In genomic region chr19:8967893-8968292, GRCm38 (mm10) we compare ENCODE assay signal across 7 mouse cellular contexts. TPM values are rescaled to one million over a fixed set of nuclear protein-coding genes. Genes with fewer than 3 reads are reported as not detected.
A peak's percentile ranks its signal among the peaks of the same experiment; 100 is the strongest.
DNase-seq lines count a peak whose midpoint lies in the region; ATAC-seq and TF ChIP-seq lines count a peak whose summit lies in the region.

No protein-coding gene starts in this region.

- peak overlapping the region; percentile 72; the same call in 1 of the 2 replicates for H3K27ac ChIP-seq in lung, postnatal 0 days (ENCODE audit: low read length)
- H3K27ac ChIP-seq in forebrain, embryonic 11.5 days (ENCODE audit: low read depth, low read length), result peak overlapping the region; percentile 60; the same call in 1 of the 2 replicates
- peak overlapping the region; percentile 86 for H3K27ac ChIP-seq in limb, embryonic 14.5 days (replicated peaks; ENCODE audit: low read depth, low read length)
- no peak overlapping the region; the same call in 1 of the 2 replicates for H3K27ac ChIP-seq in stomach, embryonic 14.5 days (ENCODE audit: low read length)

- H3K27me3 ChIP-seq in lung, postnatal 0 days (replicated peaks; ENCODE audit: insufficient read depth, low read length), result no peaks in the 10 kb centered on the region
- no peaks in the 10 kb centered on the region for H3K27me3 ChIP-seq in forebrain, embryonic 11.5 days (ENCODE audit: control insufficient read depth, insufficient read depth, low read length)
- H3K27me3 ChIP-seq in limb, embryonic 14.5 days (ENCODE audit: control insufficient read depth, insufficient read depth, low read length), result no peaks in the 10 kb centered on the region
- H3K27me3 ChIP-seq in stomach, embryonic 14.5 days (ENCODE audit: control insufficient read depth, insufficient read depth, low read length), result no peaks in the 10 kb centered on the region

- WGBS in lung, postnatal 0 days, result 1% methylated on average over 9 of the region's 9 CpGs
- WGBS in forebrain, embryonic 11.5 days, result 9% methylated on average over 9 of the region's 9 CpGs
- 5% methylated on average over 9 of the region's 9 CpGs for WGBS in limb, embryonic 14.5 days
- WGBS in stomach, embryonic 14.5 days, result 11% methylated on average over 9 of the region's 9 CpGs

- 0 out of 2 replicates have a peak, but pooled peaks cover 4% of the 10 kb centered on the region for H3K4me1 ChIP-seq in lung, postnatal 0 days (ENCODE audit: insufficient read depth, low read depth, low read length)
- H3K4me1 ChIP-seq in forebrain, embryonic 11.5 days (replicated peaks; ENCODE audit: control insufficient read depth, insufficient read depth, low read length), result peaks cover 2% of the 10 kb centered on the region; the same call in 1 of the 2 replicates
- H3K4me1 ChIP-seq in limb, embryonic 14.5 days (ENCODE audit: control insufficient read depth, insufficient read depth, low read length), result peaks cover 19% of the 10 kb centered on the region; the same call in 1 of the 2 replicates
- H3K4me1 ChIP-seq in stomach, embryonic 14.5 days (ENCODE audit: control insufficient read depth, insufficient read depth, low read length), result peaks cover 10% of the 10 kb centered on the region; the same call in 1 of the 2 replicates

- ATAC-seq in lung, postnatal 0 days, result no peak
- no peak for ATAC-seq in forebrain, embryonic 11.5 days (replicated peaks; ENCODE audit: low FRiP score)
- no peak for ATAC-seq in limb, embryonic 14.5 days (ENCODE audit: low FRiP score, low read depth)
- ATAC-seq in stomach, embryonic 14.5 days (ENCODE audit: insufficient number of reproducible peaks, insufficient read depth, low FRiP score, low read depth), result no peak

- no peak for TF ChIP-seq POLR2A in limb, embryonic 14.5 days (IDR thresholded peaks at IDR 0.05; ENCODE audit: borderline replicate concordance, extremely low read depth, insufficient read depth, insufficient read length)

- peaks cover 40% of the 10 kb centered on the region for H3K36me3 ChIP-seq in lung, postnatal 0 days (ENCODE audit: insufficient read depth, low read length)
- peaks cover 30% of the 10 kb centered on the region; the same call in 1 of the 2 replicates for H3K36me3 ChIP-seq in forebrain, embryonic 11.5 days (ENCODE audit: control insufficient read depth, insufficient read depth, low read length)
- H3K36me3 ChIP-seq in limb, embryonic 14.5 days (ENCODE audit: control insufficient read depth, insufficient read depth, low read length), result peaks cover 78% of the 10 kb centered on the region
- peaks cover 63% of the 10 kb centered on the region for H3K36me3 ChIP-seq in stomach, embryonic 14.5 days (ENCODE audit: control insufficient read depth, insufficient read depth, low read length)

- H3K4me2 ChIP-seq in lung, postnatal 0 days (replicated peaks; ENCODE audit: low read depth, low read length), result peak overlapping the region; percentile 82
- peak overlapping the region; percentile 64 for H3K4me2 ChIP-seq in forebrain, embryonic 11.5 days (ENCODE audit: low read depth, low read length, severe bottlenecking)
- peak overlapping the region; percentile 90 for H3K4me2 ChIP-seq in limb, embryonic 14.5 days (replicated peaks; ENCODE audit: low read depth, low read length, severe bottlenecking)
- H3K4me2 ChIP-seq in stomach, embryonic 14.5 days (replicated peaks; ENCODE audit: low read depth, low read length), result peak overlapping the region; percentile 61

- no peak for TF ChIP-seq EP300 in lung, postnatal 0 days (IDR thresholded peaks at IDR 0.05)

- H3K9me3 ChIP-seq in lung, postnatal 0 days (ENCODE audit: low read length), result no peaks in the 10 kb centered on the region
- H3K9me3 ChIP-seq in forebrain, embryonic 11.5 days (ENCODE audit: control insufficient read depth, low read length), result no peaks in the 10 kb centered on the region
- no peaks in the 10 kb centered on the region for H3K9me3 ChIP-seq in limb, embryonic 14.5 days (ENCODE audit: control insufficient read depth, low read length)
- H3K9me3 ChIP-seq in stomach, embryonic 14.5 days (ENCODE audit: control insufficient read depth, low read depth, low read length), result no peaks in the 10 kb centered on the region

- H3K9ac ChIP-seq in lung, postnatal 0 days (replicated peaks; ENCODE audit: low read depth), result peak overlapping the region; percentile 83
- H3K9ac ChIP-seq in forebrain, embryonic 11.5 days (ENCODE audit: low read length), result peak overlapping the region; percentile 96
- H3K9ac ChIP-seq in limb, embryonic 14.5 days (ENCODE audit: low read depth, low read length, severe bottlenecking), result peak overlapping the region; percentile 97
- H3K9ac ChIP-seq in stomach, embryonic 14.5 days (replicated peaks; ENCODE audit: low read depth, low read length), result peak overlapping the region; percentile 93

- no peak for TF ChIP-seq CTCF in lung, postnatal 0 days (IDR thresholded peaks at IDR 0.05)

- H3K4me3 ChIP-seq in lung, postnatal 0 days (ENCODE audit: low read depth, low read length), result peak overlapping the region; percentile 64
- H3K4me3 ChIP-seq in forebrain, embryonic 11.5 days (ENCODE audit: low read depth, low read length), result peak overlapping the region; percentile 84
- peak overlapping the region; percentile 92 for H3K4me3 ChIP-seq in limb, embryonic 14.5 days (replicated peaks; ENCODE audit: low read length)
- H3K4me3 ChIP-seq in stomach, embryonic 14.5 days (ENCODE audit: low read depth, low read length), result peak overlapping the region; percentile 89

- peak; percentile 16 for DNase-seq in lung, postnatal 0 days (ENCODE audit: low spot score)
- no peak for DNase-seq in lung, postnatal 10 days
- no peak for DNase-seq in forebrain, embryonic 11.5 days (ENCODE audit: low spot score)
- no peak for DNase-seq in limb, embryonic 14.5 days (ENCODE audit: low spot score)
- DNase-seq in urinary bladder, postnatal 14 days (ENCODE audit: low spot score), result no peak
- no peak for DNase-seq in spleen, postnatal 4 days (ENCODE audit: low spot score in 2 of 2)

RNA-seq across cellular contexts. Expression of gene Eef1g, which starts 1.1 kb away (rescaled TPM):
- polyA plus RNA-seq in lung, postnatal 0 days (2015; fragmentation: Nextera tagmentation; extraction: Ambion mirVana), result 153 and 159 TPM in 2 replicates
- 467 and 472 TPM in 2 replicates for polyA plus RNA-seq in forebrain, embryonic 11.5 days (2014; fragmentation: Nextera tagmentation; extraction: Ambion mirVana)
- polyA plus RNA-seq in limb, embryonic 14.5 days (2012; rRNA removed), result 530 and 577 TPM in 2 replicates
- 499 and 500 TPM in 2 replicates for polyA plus RNA-seq in limb, embryonic 14.5 days (2014; fragmentation: Nextera tagmentation; extraction: Ambion mirVana)
- polyA plus RNA-seq in stomach, embryonic 14.5 days (2014; fragmentation: Nextera tagmentation; extraction: Ambion mirVana), result 469 and 470 TPM in 2 replicates

RNA-seq across cellular contexts. Expression of gene Tut1, which starts 14.2 kb away (rescaled TPM):
- 12.8 and 13.6 TPM in 2 replicates for polyA plus RNA-seq in lung, postnatal 0 days (2015; fragmentation: Nextera tagmentation; extraction: Ambion mirVana)
- 34.4 and 35.5 TPM in 2 replicates for polyA plus RNA-seq in forebrain, embryonic 11.5 days (2014; fragmentation: Nextera tagmentation; extraction: Ambion mirVana)
- polyA plus RNA-seq in limb, embryonic 14.5 days (2012; rRNA removed), result 28.6 and 33.6 TPM in 2 replicates
- polyA plus RNA-seq in limb, embryonic 14.5 days (2014; fragmentation: Nextera tagmentation; extraction: Ambion mirVana), result 27.6 and 29.2 TPM in 2 replicates
- 27.2 and 27.6 TPM in 2 replicates for polyA plus RNA-seq in stomach, embryonic 14.5 days (2014; fragmentation: Nextera tagmentation; extraction: Ambion mirVana)

RNA-seq across cellular contexts. Expression of gene Ahnak, which starts 21.2 kb away (rescaled TPM):
- 151 and 163 TPM in 2 replicates for polyA plus RNA-seq in lung, postnatal 0 days (2015; fragmentation: Nextera tagmentation; extraction: Ambion mirVana)
- 7.1 and 7.3 TPM in 2 replicates for polyA plus RNA-seq in forebrain, embryonic 11.5 days (2014; fragmentation: Nextera tagmentation; extraction: Ambion mirVana)
- 21.6 and 31.4 TPM in 2 replicates for polyA plus RNA-seq in limb, embryonic 14.5 days (2012; rRNA removed)
- 61.5 and 61.6 TPM in 2 replicates for polyA plus RNA-seq in limb, embryonic 14.5 days (2014; fragmentation: Nextera tagmentation; extraction: Ambion mirVana)
- 33.4 and 40.6 TPM in 2 replicates for polyA plus RNA-seq in stomach, embryonic 14.5 days (2014; fragmentation: Nextera tagmentation; extraction: Ambion mirVana)

RNA-seq across cellular contexts. Expression of gene Mta2, which starts 26.2 kb away (rescaled TPM):
- 81.8 and 84.7 TPM in 2 replicates for polyA plus RNA-seq in lung, postnatal 0 days (2015; fragmentation: Nextera tagmentation; extraction: Ambion mirVana)
- polyA plus RNA-seq in forebrain, embryonic 11.5 days (2014; fragmentation: Nextera tagmentation; extraction: Ambion mirVana), result 62.6 and 63.2 TPM in 2 replicates
- polyA plus RNA-seq in limb, embryonic 14.5 days (2012; rRNA removed), result 63.4 and 76.5 TPM in 2 replicates
- polyA plus RNA-seq in limb, embryonic 14.5 days (2014; fragmentation: Nextera tagmentation; extraction: Ambion mirVana), result 43.8 and 47.2 TPM in 2 replicates
- polyA plus RNA-seq in stomach, embryonic 14.5 days (2014; fragmentation: Nextera tagmentation; extraction: Ambion mirVana), result 41.5 and 45.3 TPM in 2 replicates

RNA-seq across cellular contexts. Expression of gene Eml3, which starts 38.5 kb away (rescaled TPM):
- polyA plus RNA-seq in lung, postnatal 0 days (2015; fragmentation: Nextera tagmentation; extraction: Ambion mirVana), result 28.6 and 30.5 TPM in 2 replicates
- polyA plus RNA-seq in forebrain, embryonic 11.5 days (2014; fragmentation: Nextera tagmentation; extraction: Ambion mirVana), result 11.2 and 12.2 TPM in 2 replicates
- 62.1 and 74.9 TPM in 2 replicates for polyA plus RNA-seq in limb, embryonic 14.5 days (2012; rRNA removed)
- 21.5 and 25.2 TPM in 2 replicates for polyA plus RNA-seq in limb, embryonic 14.5 days (2014; fragmentation: Nextera tagmentation; extraction: Ambion mirVana)
- polyA plus RNA-seq in stomach, embryonic 14.5 days (2014; fragmentation: Nextera tagmentation; extraction: Ambion mirVana), result 16.8 and 18.2 TPM in 2 replicates
